Mouse (Mus musculus): Measurements from ENCODE around the gene Vrk1.

DNA sequence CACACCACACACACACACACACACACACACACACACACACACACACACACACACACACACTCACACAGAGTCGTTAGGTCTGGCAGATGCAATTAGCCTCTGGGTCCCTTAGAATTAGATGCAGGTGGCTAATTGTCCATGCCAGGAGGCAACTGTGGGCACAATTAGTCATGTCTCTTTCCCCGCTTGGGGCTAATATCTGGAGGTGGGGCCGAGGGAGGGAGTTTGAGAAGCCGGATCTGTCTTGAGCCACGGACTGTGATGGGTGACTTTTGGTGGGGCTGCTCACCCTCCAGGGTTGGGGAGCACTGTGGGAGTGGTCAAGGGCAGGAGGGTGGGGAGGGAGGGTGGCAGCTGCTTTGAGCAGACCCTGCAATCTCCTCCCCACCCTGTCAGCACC is 35.9 kb upstream of the Vrk1 start:
- TF ChIP-seq CTCF (conservative IDR thresholded peaks at IDR 0.05 in 1 of 2, IDR thresholded peaks at IDR 0.05 in 1 of 2; ENCODE audit: low read depth in 2 of 2, low read length in 2 of 2), result no peak
- no peak for TF ChIP-seq ZMIZ1 (IDR thresholded peaks at IDR 0.05; ENCODE audit: low read depth, low read length)
- TF ChIP-seq TCF12 (IDR thresholded peaks at IDR 0.05; ENCODE audit: low read depth, low read length), result no peak
- no peak for TF ChIP-seq IRF4 (IDR thresholded peaks at IDR 0.05; ENCODE audit: low read depth, low read length)
- TF ChIP-seq HCFC1 (IDR thresholded peaks at IDR 0.05; ENCODE audit: low read depth, low read length), result no peak
- TF ChIP-seq GABPA (IDR thresholded peaks at IDR 0.05; ENCODE audit: insufficient replicate concordance, low read depth, low read length), result no peak
- TF ChIP-seq MAX (IDR thresholded peaks at IDR 0.05; ENCODE audit: low read length), result no peak
- TF ChIP-seq POLR2A (IDR thresholded peaks at IDR 0.05; ENCODE audit: low read depth, low read length), result no peak
- TF ChIP-seq ZNF384 (IDR thresholded peaks at IDR 0.05; ENCODE audit: low read depth, low read length), result no peak
- no peak for TF ChIP-seq EP300 (IDR thresholded peaks at IDR 0.05; ENCODE audit: low read length)
- TF ChIP-seq POLR2AphosphoS2 (IDR thresholded peaks at IDR 0.05; ENCODE audit: low read depth, low read length), result no peak
- no peak for TF ChIP-seq CHD2 (IDR thresholded peaks at IDR 0.05; ENCODE audit: low read length)
- TF ChIP-seq NELFE (IDR thresholded peaks at IDR 0.05; ENCODE audit: low read depth, low read length), result no peak
- TF ChIP-seq MAFK (IDR thresholded peaks at IDR 0.05; ENCODE audit: insufficient replicate concordance, low read length), result no peak

Measured in CH12.LX (cell line).